Mouse (Mus musculus): ENCODE results near the gene Cd320. TPM values are rescaled to one million over a fixed set of nuclear protein-coding genes. Genes with fewer than 3 reads are reported as not detected.
"Not testable (repeated sequence)": the region's sequence is repeated elsewhere in the genome, so short reads cannot be mapped to it uniquely, and the experiment has no call there.

Cd320 gene
- 10 to 100 TPM; 13.3 to 15.2 TPM for total RNA-seq (2021)
- long read RNA-seq, experiment 1, transcript Cd320-201 (5 exons, 2,209 nt) = major isoform, 22 of 24 reads
- long read RNA-seq, experiment 1, partial matches to known transcripts = 0 of 24 reads
- long read RNA-seq, experiment 1, other reads (novel, unspliced or antisense) = 1 of 24 reads
- long read RNA-seq, experiment 2, transcript Cd320-201 (5 exons, 2,209 nt) = major isoform, 24 of 27 reads
- long read RNA-seq, experiment 2, partial matches to known transcripts = 0 of 27 reads
- long read RNA-seq, experiment 2, other reads (novel, unspliced or antisense) = 1 of 27 reads

DNA sequence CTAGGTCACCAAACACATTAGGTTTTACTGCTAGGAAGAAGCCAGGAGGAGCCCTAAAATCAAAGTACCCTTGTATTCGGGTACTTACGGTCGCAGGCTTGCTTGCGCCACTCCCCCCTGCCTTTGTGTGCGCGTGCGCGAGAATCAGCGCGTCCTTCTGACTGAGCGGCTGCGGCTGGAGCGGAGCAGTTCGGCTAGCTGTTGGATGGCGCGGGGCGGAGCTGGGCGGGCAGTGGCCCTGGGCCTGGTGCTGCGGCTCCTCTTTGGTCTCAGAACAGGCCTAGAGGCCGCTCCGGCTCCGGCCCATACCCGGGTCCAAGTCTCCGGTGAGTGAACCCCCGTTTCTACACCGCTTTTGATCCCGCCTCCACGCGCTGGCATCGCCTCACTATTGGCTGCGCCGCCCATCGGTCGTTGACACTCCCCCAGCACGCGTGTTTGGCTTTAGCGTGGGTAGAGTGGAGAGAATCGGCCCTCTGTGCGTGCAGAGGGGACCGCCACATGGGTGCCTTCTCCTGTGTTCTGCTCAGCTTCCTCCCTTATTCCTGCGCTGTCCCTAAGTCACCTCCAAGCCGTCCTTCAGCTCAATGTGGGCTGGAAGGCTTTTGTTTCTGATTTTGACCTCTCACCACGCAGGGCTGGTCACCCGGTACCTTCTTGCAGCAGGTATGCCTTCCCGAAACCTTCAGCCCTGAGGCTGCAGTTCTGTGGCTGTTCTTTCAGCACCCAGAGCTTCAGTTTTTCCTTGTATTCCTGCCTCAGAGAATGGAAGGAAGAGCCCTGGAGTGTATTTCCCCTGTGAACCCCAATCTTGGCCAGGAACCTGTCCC is at the start of gene Cd320:
Gene Cd320, plus strand, starts transcription at position 126 of the 830 bp plus-strand sequence.
- DNase-seq = peak; percentile 88 to 92
- intact Hi-C loops (cut with DNase I) = no loop called here

- DNase-seq = no peak
- intact Hi-C loops (cut with DNase I) = loop anchor here (2.0 kb wide), 1 partner anchor 52 kb away; no protein-coding TSS in a partner anchor
These were observed 44.6 kb upstream of the Cd320 start for GRCm38 (mm10) chr17:33798306-33798705.

DNA sequence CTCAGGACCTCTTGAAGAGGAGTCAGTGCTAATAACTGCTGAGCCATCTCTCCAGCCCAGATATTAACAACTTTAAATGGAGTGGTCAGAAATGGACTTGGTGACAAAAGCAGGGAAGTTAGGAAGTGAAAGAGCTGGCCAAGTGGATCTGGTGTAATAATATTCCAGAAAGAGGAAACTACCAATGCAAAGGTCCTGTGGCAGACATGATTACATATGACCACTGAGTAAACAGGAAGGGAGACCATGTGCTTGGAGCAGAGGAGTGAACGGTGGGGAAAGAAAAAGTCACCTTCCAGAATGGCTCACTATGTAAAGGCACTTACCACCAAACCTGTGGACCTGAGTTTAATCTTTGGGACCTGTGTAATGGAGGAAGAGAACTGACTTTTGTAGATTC is 43.6 kb upstream of the Cd320 start:
- intact Hi-C loops (cut with DNase I) = loop anchor here (2.0 kb wide), 1 partner anchor 52 kb away; no protein-coding TSS in a partner anchor
- DNase-seq = no peak

GRCm38 (mm10) chr17:33802221-33802620 is 40.7 kb upstream of the Cd320 start:
- no peak for DNase-seq
- intact Hi-C loops (cut with DNase I) = no loop called here

- no peak for DNase-seq
These were observed 38.7 kb upstream of the Cd320 start for GRCm38 (mm10) chr17:33804205-33804604.

GRCm38 (mm10) chr17:33804745-33805144 is 38.1 kb upstream of the Cd320 start:
- DNase-seq = no peak
- intact Hi-C loops (cut with DNase I) = no loop called here

More at GRCm38 (mm10) chr17:33804205-33804604, 38.7 kb upstream of the Cd320 start:
- intact Hi-C loops (cut with DNase I) = no loop called here

GRCm38 (mm10) chr17:33807181-33807888 is 35.6 kb upstream of the Cd320 start:
- intact Hi-C loops (cut with DNase I) = no loop called here
- no peak for DNase-seq

DNA sequence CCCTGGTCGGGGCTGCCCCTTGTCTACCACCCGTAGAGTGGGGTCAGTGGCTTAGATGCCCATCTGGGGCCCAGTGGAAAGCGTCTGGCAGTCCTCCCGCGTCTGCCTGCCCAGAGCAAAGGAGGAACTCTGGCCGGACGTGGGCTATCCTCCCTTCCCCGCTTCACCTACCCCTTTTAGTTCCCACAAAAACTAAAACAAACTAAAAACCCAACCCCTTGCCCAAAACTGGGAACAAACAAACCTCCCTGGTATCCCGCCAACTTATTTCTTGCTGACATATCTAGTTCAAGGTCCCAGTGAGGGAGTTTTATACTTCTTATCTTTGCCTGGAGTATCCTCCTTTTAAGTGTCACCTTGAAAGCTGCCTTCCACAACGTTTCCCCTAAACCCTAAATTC is 34.7 kb upstream of the Cd320 start:
- DNase-seq = no peak
- intact Hi-C loops (cut with DNase I) = no loop called here

- intact Hi-C loops (cut with DNase I) = no loop called here
- DNase-seq = peak; percentile 83 to 94
These were observed 32.4 kb upstream of the Cd320 start, which contains the start of gene Kank3 for GRCm38 (mm10) chr17:33810334-33811141. Gene Kank3, plus strand, starts transcription at chr17:33810519.

DNA sequence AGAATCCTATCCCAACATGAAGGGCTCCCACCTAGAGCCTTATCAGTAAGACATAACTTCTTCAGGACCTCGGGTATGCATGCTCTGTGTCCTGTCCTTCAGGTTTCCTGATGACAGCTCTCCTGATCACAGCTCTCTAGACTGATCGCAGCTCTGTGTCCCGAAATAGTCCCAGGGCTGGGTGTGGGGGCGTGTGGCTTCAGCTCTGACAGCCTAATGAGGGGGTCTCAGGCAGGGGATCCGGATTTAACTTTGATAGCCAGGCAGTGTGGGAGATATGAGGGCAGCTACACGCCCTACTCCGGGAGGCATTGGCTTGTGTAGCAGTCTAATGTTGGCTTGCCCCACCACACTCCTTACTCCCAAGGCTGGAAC is 31.8 kb upstream of the Cd320 start:
- intact Hi-C loops (cut with DNase I) = no loop called here
- no peak for DNase-seq

- DNase-seq = no peak
- intact Hi-C loops (cut with DNase I) = no loop called here
These were observed 30.4 kb upstream of the Cd320 start for GRCm38 (mm10) chr17:33812475-33812874.

GRCm38 (mm10) chr17:33812990-33813389 is 29.9 kb upstream of the Cd320 start:
- intact Hi-C loops (cut with DNase I) = no loop called here
- DNase-seq = peak in 1 of 2 experiments; percentile 22

- no peak for DNase-seq
- intact Hi-C loops (cut with DNase I) = no loop called here
These were observed 27.5 kb upstream of the Cd320 start for GRCm38 (mm10) chr17:33815399-33815798.

DNA sequence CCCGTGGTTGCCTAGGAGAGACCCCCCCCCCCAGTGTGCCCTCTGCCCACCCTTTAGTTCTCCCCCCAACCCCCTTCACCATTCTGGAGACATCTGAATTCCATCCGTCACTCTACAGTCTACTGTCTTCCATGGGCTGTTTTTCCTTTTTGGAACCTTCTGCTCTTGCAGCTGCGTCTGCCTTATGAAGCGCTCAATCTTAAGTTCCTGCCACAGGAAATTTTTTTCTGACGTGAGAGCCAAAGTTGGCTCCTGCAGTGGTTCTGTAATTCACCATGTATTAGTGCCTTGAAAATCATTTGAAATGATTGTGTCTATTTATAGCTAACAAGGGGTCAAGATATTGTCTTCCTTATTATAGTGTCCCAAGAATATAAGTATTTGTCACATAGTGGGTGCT is 26.3 kb upstream of the Cd320 start:
- DNase-seq = no peak
- intact Hi-C loops (cut with DNase I) = no loop called here

- peak; percentile 81 to 84 for DNase-seq
- intact Hi-C loops (cut with DNase I) = no loop called here
These were observed 25.5 kb upstream of the Cd320 start for GRCm38 (mm10) chr17:33817184-33817968.

- DNase-seq = no peak
- intact Hi-C loops (cut with DNase I) = no loop called here
These were observed 24.8 kb upstream of the Cd320 start for GRCm38 (mm10) chr17:33817969-33818643.

- no peak for DNase-seq
- intact Hi-C loops (cut with DNase I) = no loop called here
These were observed 20.4 kb upstream of the Cd320 start for GRCm38 (mm10) chr17:33822436-33822959.

- DNase-seq; intact Hi-C loops (cut with DNase I): not testable (repeated sequence)
These were observed 19.7 kb upstream of the Cd320 start for GRCm38 (mm10) chr17:33823171-33823570.

Measured in gastrocnemius, postnatal 36 days (tissue).